Mouse (Mus musculus) midbrain, embryonic 13.5 days (tissue): ENCODE data around the gene Txnrd1. TPM values are rescaled to one million over a fixed set of nuclear protein-coding genes. Genes with fewer than 3 reads are reported as not detected.

Experiments
- ATAC-seq: fragments of 200-750 bp; cut with Nextera tagmentation; 2 replicates; pipeline ENCODE4 v1.8.0; 2017; ENCODE audit warnings: mild to moderate bottlenecking, moderate TSS enrichment, moderate library complexity
- H3K27ac ChIP-seq: fragments of 300-500 bp; sonication (generic); 2 replicates; pipeline ENCODE4 v1.5.1; 2015; ENCODE audit warnings: inconsistent platforms, mild to moderate bottlenecking, moderate library complexity
- H3K27me3 ChIP-seq: fragments of 300-500 bp; sonication (generic); 2 replicates; pipeline ENCODE4 v1.6.1; 2015; ENCODE audit warnings: mild to moderate bottlenecking, inconsistent platforms
- H3K36me3 ChIP-seq: fragments of 300-500 bp; sonication (generic); 2 replicates; pipeline ENCODE4 v1.6.1; 2015; ENCODE audit warnings: mild to moderate bottlenecking, inconsistent platforms
- H3K4me1 ChIP-seq: fragments of 300-500 bp; sonication (generic); replicated peaks from 2 replicates; pipeline ENCODE4 v1.6.1; 2015; ENCODE audit warnings: inconsistent platforms
- H3K4me2 ChIP-seq: fragments of 300-500 bp; sonication (generic); replicated peaks from 2 replicates; pipeline ENCODE4 v1.6.1; 2015; ENCODE audit warnings: moderate library complexity, mild to moderate bottlenecking, inconsistent platforms
- H3K4me3 ChIP-seq: fragments of 300-500 bp; sonication (generic); replicated peaks from 2 replicates; pipeline ENCODE4 v1.5.1; 2015; ENCODE audit warnings: mild to moderate bottlenecking, inconsistent platforms
- H3K9ac ChIP-seq: fragments of 300-500 bp; sonication (generic); replicated peaks from 2 replicates; pipeline ENCODE4 v1.6.1; 2015; ENCODE audit warnings: mild to moderate bottlenecking, inconsistent platforms
- H3K9me3 ChIP-seq: fragments of 300-500 bp; sonication (generic); 2 replicates; pipeline ENCODE4 v1.6.1; 2016; ENCODE audit warnings: mild to moderate bottlenecking, inconsistent platforms
- WGBS: fragments of 180-500 bp; shearing (Covaris S2); methylation state at CpG from one replicate; pipeline ENCODE4 v1.1.7; 2015; 5-methylcytosine and 5-hydroxymethylcytosine counted together
- polyA plus RNA-seq: library from polyadenylated mRNA; unstranded; fragments of >200 nt; fragmentation: Nextera tagmentation; extraction: Ambion mirVana; gene quantifications from 2 replicates; pipeline ENCODE4 v1.2.1, GENCODE M21; 2015

Gene Txnrd1
- polyA plus RNA-seq, 1 experiment from 2014 or later: 133 TPM

DNA sequence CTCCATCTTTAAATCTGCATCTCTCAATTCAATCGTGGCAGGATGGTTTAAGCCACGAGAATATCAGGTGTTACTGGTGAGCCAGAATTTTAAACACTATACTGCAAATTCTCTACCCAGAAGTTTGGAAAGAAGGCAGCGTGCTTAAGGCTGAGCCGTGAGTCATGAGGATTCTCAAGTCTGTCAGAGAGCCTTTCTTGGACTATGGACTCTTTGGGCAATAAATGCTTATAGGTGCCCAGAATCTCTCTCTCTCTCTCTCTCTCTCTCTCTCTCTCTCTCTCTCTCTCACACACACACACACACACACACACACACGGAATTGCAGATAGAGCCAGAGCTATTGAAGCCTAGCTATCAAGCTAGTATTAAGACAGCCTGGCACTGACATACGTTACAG is 102.0 kb downstream of the Txnrd1 start:
- Histone ChIP-seq H3K4me1 (no peaks in the 10 kb centered on the region), H3K4me2 (no peak overlapping the region), H3K9ac (no peak overlapping the region), H3K27me3 (no peaks in the 10 kb centered on the region), H3K9me3 (no peaks in the 10 kb centered on the region), H3K36me3 (no peaks in the 10 kb centered on the region), H3K27ac (no peak overlapping the region), H3K4me3 (no peak overlapping the region)
- ATAC-seq: no peak
- WGBS: 85% methylated on average over 6 of the region's 6 CpGs

Other genes starting within 250 kb of the Txnrd1 start
- 37.4 and 39.0 TPM in 2 replicates for gene 1190007I07Rik, start 210.7 kb upstream of the Txnrd1 start, polyA plus RNA-seq
- gene Tdg, start 204.1 kb upstream of the Txnrd1 start, polyA plus RNA-seq: 229 and 241 TPM in 2 replicates
- 1.3 and 1.7 TPM in 2 replicates for gene Glt8d2, start 143.3 kb upstream of the Txnrd1 start, polyA plus RNA-seq
- 45.9 and 46.2 TPM in 2 replicates for gene Hcfc2, start 137.8 kb upstream of the Txnrd1 start, polyA plus RNA-seq
- gene Nfyb, start 69.8 kb upstream of the Txnrd1 start, polyA plus RNA-seq: 57.6 and 57.8 TPM in 2 replicates
- gene Eid3, start 32.7 kb downstream of the Txnrd1 start, polyA plus RNA-seq: 0.47 and 0.55 TPM in 2 replicates
- 2.9 TPM in 2 replicates for gene Chst11, start 151.5 kb downstream of the Txnrd1 start, polyA plus RNA-seq